Mouse (Mus musculus): ENCODE measurements around the gene Cycs.

DNA sequence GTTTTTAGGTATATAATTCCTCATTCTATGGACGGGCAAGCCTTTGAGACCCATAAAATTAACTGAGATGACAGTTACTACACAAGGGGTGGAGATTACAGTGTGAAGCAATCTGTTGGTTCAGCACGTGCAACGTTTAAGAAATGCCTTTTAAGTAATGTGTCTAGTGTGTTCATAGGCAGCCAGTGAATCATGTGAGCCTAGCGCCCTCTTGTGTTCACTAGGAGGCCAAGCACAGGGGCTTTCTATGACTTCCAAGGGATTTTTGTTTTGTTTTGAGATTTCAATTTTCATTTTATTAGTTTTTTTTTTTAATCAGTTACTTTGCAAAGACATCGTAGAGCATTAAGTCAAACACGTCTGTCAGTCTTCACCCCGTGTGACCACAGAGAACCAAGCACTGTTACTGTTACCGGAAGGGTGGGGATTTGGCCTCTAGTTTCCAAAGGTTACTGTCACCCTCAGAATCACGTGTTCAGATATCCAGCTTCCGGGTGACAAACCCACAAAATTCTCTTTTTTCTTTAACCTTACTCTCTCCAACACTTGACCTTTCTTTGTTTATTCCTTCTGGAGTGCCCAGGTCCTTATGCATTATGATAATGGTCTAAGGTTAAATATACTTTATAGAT is 20.8 kb downstream of the Cycs start:
- TF ChIP-seq CTCF (IDR thresholded peaks at IDR 0.05; ENCODE audit: borderline replicate concordance, insufficient read depth, low read depth, low read length), result peak; percentile 70; the same call in 1 of the 2 replicates
- no peak for TF ChIP-seq POLR2A (IDR thresholded peaks at IDR 0.05; ENCODE audit: borderline replicate concordance, insufficient read depth, low read length)
